Mouse (Mus musculus) gastrocnemius, postnatal 10 days (tissue): Measurements from ENCODE around the gene Castor2. TPM values are rescaled to one million over a fixed set of nuclear protein-coding genes. Genes with fewer than 3 reads are reported as not detected.

Source experiments
- DNase-seq: peaks from one replicate; pipeline ENCODE4 v3.0.0; 2021; ENCODE audit warnings: mixed read lengths
- long read RNA-seq, 2 experiments: library from polyadenylated mRNA; stranded (forward); transcript quantifications; one replicate each; pipeline ENCODE4 v2.0.0; 2021
- total RNA-seq, 2 experiments: library from RNA; stranded (reverse); gene quantifications; 2 replicates each; pipeline ENCODE4 v1.2.3; 2021

The Castor2 gene
- 10 to 100 TPM; 63.2 to 63.5 TPM for total RNA-seq
- long read RNA-seq, experiment 1, full-length matches to known transcripts: 42 of 80 reads
- long read RNA-seq, experiment 1, partial matches to known transcripts: 1 of 80 reads
- long read RNA-seq, experiment 1, other reads (novel, unspliced or antisense): 37 of 80 reads
- long read RNA-seq, experiment 2, full-length matches to known transcripts: 36 of 81 reads
- long read RNA-seq, experiment 2, partial matches to known transcripts: 4 of 81 reads
- long read RNA-seq, experiment 2, other reads (novel, unspliced or antisense): 41 of 81 reads

DNA sequence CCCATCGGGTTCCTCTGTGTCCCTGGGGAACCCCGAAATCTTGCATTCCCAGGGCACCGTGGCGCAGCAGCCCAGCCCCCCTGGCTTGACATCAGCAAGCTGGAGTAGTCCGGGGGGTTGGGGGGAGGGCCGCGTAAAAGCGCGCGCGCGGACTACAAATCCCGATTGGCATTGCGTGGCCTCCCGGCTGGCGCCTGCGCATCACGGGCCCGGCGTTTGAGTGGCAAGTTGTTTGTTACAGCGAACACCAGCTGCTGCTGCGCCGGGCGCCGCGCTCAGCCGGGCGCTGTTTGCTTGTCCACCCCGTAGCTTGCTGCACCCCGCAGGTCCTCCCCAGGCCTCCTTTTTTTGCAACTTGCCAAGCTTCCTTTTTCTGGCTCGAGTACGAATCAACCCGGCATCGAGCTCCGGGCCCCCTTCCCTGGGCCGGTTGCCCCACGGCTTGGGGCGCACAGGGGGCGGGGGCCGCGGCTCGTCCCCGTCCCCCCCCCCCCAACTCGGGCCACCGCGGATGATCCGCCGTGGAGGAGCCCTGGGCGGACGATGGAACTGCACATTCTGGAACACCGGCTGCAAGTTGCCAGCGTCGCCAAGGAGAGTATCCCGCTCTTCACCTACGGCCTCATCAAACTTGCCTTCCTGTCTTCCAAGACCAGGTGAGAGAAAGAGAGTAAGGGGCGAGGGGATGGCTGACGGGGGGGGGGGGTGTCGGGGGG is at the start of gene Castor2:
Castor2 (plus strand) TSS at position 216 of the 716 bp plus-strand sequence.
- peak; percentile 92 for DNase-seq

DNA sequence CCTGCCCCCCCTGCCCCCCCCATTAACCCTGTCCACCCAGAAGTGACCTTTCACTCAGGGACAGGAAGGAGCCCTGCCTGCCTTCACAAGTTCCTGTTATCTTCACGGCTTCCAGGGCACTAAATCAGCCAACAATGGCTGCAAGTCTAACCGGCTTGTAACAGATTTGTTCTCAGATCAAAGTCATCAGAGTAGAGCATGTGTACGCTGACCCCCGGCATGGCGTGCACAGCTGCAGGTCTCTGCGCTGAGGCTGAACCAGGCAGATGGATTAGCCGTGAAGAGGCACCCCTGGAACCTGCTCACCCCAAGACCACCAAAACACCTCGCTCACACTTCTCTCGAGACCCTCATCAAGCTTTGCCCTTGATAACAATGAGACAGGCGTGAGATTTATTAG is 48.8 kb upstream of the Castor2 start:
- DNase-seq: no peak

GRCm38 (mm10) chr5:134052614-134053013 is 46.9 kb upstream of the Castor2 start:
- DNase-seq: no peak

DNA sequence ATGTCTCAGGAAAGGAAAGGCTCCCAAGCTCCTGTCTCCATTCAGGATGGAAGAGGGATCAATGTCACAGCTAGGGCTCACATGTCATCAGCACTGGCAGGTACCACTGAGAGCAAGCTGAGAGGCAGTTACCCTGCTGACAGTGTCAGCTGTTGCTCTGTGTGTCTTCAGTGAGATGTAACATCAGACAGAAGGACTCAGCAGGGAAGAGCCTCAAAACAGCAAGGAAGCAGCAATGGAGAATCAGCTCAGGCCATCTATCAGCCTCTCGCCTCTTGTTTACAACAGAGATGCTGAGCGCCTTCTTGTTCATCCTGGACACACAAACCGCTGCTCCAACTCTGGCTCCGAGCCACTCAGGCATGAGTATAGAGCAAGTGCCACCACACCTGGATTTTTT is 45.0 kb upstream of the Castor2 start:
- DNase-seq: no peak

DNA sequence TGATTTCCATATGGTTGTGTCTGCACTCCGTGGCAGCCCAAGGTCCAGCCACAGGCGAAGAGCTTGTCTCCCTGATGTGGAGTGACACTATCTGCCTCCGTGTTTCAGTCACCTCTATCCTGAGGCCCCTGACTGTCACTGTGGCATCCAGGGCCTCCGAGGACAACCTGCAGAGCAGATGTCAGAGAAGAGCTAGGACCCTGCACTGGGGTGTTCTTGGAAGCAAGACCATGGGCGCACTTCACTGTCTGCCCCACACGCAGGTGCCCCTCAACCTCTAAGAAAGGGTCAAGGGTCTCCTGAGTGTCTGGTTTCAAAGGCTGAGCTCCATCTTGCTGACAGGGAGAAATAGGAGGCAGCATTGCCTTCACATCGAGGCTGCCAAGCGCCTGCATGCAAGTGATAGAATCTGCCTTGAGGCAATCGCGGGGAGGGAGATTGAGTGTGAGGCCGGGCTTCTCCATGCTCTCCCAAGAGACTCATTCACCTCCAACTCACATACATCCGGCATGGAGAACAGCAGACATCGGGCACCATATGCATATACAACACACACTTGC is 40.6 kb upstream of the Castor2 start:
- no peak for DNase-seq

DNA sequence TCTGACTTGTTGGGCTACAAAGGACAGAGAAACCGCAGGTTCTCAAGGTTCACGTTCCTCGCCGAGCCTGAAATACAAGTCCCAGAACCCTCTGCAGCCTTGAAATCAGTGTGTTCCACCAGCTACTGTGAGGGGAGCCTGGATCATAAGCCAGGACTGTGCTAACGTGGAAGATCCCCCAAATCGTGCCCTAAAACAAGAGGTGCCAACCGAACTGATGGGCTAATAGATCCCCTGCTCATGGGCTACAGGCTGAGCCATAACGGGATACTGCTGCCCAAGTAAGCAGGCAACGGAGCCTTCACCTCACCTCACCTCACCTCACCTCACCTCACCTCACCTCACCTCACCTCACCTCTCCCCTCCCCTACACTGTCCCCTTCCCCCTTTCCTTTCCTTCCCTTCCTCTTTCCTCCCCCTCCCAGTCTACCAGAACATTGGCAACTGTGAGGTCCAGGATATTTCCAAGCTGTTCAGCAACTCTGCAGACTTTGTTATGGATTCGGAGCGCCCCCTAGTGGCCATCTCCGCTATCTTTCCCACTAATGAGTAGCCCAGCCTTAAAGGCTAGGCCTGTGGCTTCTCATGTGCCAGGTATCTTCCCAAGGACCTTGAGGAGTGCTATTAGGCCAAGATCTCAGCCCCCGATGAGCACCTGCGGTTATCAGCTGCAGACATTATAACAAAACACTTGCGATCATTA is 36.0 kb upstream of the Castor2 start:
- DNase-seq: peak; percentile 95

GRCm38 (mm10) chr5:134066261-134066660 is 33.2 kb upstream of the Castor2 start:
- no peak for DNase-seq

GRCm38 (mm10) chr5:134067924-134068323 is 31.6 kb upstream of the Castor2 start:
- DNase-seq: no peak

GRCm38 (mm10) chr5:134073512-134074041 is 25.9 kb upstream of the Castor2 start:
- peak; percentile 27 for DNase-seq

DNA sequence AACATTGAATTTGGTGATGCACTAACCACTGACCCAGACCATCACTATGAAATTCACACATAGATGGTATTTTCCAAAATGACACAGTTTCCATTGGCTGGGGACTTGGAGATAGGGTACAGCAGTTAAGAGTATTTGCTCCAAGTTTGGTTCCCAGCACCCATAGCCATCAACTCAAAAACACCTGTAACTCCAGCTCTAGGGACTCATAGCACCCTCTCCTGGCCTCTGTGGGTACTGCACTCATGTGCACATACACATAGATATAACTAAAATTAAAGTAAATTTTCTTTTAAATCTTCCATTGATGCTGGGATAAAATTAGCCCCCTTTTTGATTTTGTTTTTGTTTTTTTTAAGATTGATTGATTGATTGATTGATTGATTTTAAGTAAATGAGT is 25.1 kb upstream of the Castor2 start:
- DNase-seq: no peak

DNA sequence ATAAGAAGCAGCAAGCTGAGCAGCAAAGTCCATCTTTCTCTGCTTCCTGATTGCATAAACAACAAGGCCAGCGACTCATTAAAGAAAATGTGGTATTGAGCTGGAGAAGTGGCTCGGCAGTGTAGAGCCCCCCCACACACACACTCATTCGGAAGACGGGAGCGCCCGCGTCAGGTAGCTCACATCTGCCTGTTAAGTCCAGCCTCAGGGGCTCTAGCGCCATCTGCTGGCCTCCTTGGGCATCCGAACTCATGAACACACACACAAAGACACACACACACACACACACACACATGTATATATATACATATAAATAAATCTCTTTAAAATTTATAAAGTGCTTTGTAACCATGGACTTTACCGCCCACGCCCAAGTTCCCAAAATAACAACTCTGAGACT is 23.3 kb upstream of the Castor2 start:
- no peak for DNase-seq

DNA sequence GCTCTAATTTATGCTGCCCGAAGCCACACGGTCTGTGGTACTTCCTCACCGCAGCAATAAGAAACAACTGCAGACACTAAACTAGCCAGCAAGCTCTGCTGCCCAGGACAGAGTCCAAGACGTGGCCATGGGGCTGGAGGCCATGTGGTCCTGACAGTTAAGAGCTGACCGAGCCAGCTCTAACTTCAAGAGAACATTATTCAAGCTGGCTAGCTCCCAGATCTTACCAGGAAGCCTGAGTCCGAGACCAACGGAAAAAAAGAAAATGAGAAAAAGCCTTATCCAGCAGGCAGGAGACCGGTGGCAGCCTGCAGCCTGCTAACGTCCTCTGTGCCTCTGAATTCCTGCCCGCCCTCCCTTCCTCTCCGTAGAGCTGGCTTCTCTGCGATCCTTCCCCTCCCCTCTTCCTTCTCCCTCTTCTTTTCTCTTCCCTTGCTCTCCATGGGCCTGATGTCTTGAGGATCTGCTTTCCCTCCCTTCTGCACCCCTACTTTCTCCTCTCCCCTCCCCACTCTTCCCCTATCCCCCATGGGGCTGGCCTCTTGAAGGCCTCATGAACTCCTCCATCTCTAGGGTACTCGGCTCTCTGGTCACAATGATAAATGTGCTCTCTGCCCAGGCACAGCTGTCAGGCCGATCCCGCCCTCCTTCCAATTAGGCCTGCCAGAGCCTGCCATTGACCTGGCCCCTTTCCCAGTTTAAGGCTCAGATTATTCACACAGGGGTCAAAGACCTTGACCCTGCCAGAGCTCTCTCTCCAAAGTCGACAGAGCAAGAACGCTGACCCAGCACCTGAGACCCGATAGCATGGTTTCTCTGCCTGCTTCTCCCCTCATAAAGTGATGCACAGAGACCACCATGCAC is 18.6 kb upstream of the Castor2 start:
- DNase-seq: peak; percentile 32

DNA sequence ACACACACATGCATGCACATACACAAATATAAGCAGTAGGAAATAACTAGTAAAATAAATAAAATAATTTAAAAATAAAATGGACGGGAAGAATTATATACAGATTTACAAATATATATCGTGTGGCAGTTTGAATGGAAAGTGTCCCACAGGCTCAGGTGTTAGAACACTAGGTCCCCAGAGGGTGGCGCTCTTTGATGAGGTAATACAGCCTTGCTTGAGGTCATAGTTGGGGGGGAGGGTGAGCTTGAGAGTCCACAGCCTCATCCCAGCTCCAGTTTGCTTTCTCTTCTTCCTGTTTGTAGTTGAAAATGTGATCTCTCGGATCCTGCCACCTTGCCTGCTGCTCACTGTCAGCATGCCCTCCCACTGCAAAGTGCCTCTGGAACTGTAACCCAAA is 14.3 kb upstream of the Castor2 start:
- DNase-seq: no peak

GRCm38 (mm10) chr5:134085887-134086639 is 13.4 kb upstream of the Castor2 start:
- no peak for DNase-seq

- no peak for DNase-seq
Observed at GRCm38 (mm10) chr5:134087211-134087610, 12.3 kb upstream of the Castor2 start.

GRCm38 (mm10) chr5:134095766-134096165 is 3.7 kb upstream of the Castor2 start:
- DNase-seq: no peak

GRCm38 (mm10) chr5:134098341-134098902 is 1.1 kb upstream of the Castor2 start:
- DNase-seq: no peak

GRCm38 (mm10) chr5:134098976-134099375 is 535 bp upstream of the Castor2 start:
- peak; percentile 33 for DNase-seq

- DNase-seq: no peak
Observed at GRCm38 (mm10) chr5:134100232-134100771, 791 bp downstream of the Castor2 start.

GRCm38 (mm10) chr5:134101322-134101721 is 1.8 kb downstream of the Castor2 start:
- no peak for DNase-seq
